Mouse (Mus musculus) heart, embryonic 10.5 days (tissue): Measurements from ENCODE around the gene Mrgprf. TPM values are rescaled to one million over a fixed set of nuclear protein-coding genes. Genes with fewer than 3 reads are reported as not detected.

ENCODE experiments used
- DNase-seq: peaks from one replicate; pipeline ENCODE4 v3.0.0-alpha.2; 2017; ENCODE audit warnings: low spot score
- H3K27ac ChIP-seq: fragments of 300-500 bp; sonication (generic); 2 replicates; pipeline ENCODE4 v1.5.1; 2016; ENCODE audit warnings: mild to moderate bottlenecking
- H3K27me3 ChIP-seq: fragments of 300-500 bp; sonication (generic); 2 replicates; pipeline ENCODE4 v1.6.1; 2016; ENCODE audit warnings: mild to moderate bottlenecking; ENCODE audit not compliant: poor library complexity, insufficient read depth, severe bottlenecking
- H3K36me3 ChIP-seq: fragments of 300-500 bp; sonication (generic); 2 replicates; pipeline ENCODE4 v1.6.1; 2016; ENCODE audit warnings: mild to moderate bottlenecking, moderate library complexity
- H3K4me1 ChIP-seq: fragments of 300-500 bp; sonication (generic); 2 replicates; pipeline ENCODE4 v1.6.1; 2016; ENCODE audit warnings: mild to moderate bottlenecking
- H3K4me3 ChIP-seq: fragments of 300-500 bp; sonication (generic); 2 replicates; pipeline ENCODE4 v1.5.1; 2016; ENCODE audit warnings: mild to moderate bottlenecking, moderate library complexity
- H3K9me3 ChIP-seq: fragments of 300-500 bp; sonication (generic); 2 replicates; pipeline ENCODE4 v1.6.1; 2016; ENCODE audit warnings: mild to moderate bottlenecking, moderate library complexity
- WGBS: fragments of 180-500 bp; shearing (Covaris S2); methylation state at CpG from one replicate; pipeline ENCODE4 v1.1.7; 2016; 5-methylcytosine and 5-hydroxymethylcytosine counted together
- polyA plus RNA-seq: library from polyadenylated mRNA; unstranded; fragments of >200 nt; fragmentation: Nextera tagmentation; extraction: Ambion mirVana; gene quantifications from 2 replicates; pipeline ENCODE4 v1.2.1, GENCODE M21; 2016

Mrgprf gene
- polyA plus RNA-seq, 1 experiment from 2014 or later = 0.21 TPM

GRCm38 (mm10) chr7:145304153-145304552 is 3.5 kb downstream of the Mrgprf start:
- Histone ChIP-seq H3K4me1 (peaks cover 35% of the 10 kb centered on the region), H3K27ac (no peak overlapping the region), H3K36me3 (no peaks in the 10 kb centered on the region), H3K27me3 (peaks cover 31% of the 10 kb centered on the region; the same call in 1 of the 2 replicates), H3K9me3 (no peaks in the 10 kb centered on the region), H3K4me3 (no peak overlapping the region)
- WGBS = 73% methylated on average over 2 of the region's 2 CpGs
- no peak for DNase-seq

GRCm38 (mm10) chr7:145307636-145308035 is 7.0 kb downstream of the Mrgprf start:
- 83% methylated on average over 10 of the region's 10 CpGs for WGBS
- Histone ChIP-seq H3K36me3 (no peaks in the 10 kb centered on the region), H3K27me3 (peaks cover 35% of the 10 kb centered on the region; the same call in 1 of the 2 replicates), H3K27ac (no peak overlapping the region), H3K4me1 (peaks cover 13% of the 10 kb centered on the region), H3K4me3 (no peak overlapping the region), H3K9me3 (no peaks in the 10 kb centered on the region)
- DNase-seq = no peak

DNA sequence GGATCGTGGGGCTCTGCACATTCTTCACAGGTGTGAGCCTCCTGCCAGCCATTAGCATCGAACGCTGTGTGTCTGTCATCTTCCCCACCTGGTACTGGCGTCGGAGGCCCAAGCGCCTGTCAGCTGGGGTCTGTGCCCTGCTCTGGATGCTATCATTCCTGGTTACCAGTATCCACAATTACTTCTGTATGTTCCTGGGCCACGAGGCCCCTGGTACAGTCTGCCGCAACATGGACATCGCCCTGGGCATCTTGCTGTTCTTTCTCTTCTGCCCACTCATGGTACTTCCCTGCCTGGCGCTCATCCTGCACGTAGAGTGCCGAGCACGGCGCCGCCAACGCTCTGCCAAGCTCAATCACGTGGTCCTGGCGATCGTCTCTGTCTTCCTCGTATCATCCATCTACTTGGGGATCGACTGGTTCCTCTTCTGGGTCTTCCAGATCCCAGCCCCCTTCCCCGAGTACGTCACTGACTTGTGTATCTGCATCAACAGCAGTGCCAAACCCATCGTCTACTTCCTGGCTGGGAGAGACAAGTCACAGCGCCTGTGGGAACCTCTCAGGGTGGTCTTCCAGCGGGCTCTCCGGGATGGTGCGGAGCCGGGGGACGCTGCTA is 7.5 kb downstream of the Mrgprf start:
- H3K36me3 ChIP-seq = no peaks in the 10 kb centered on the region
- H3K4me3 ChIP-seq = no peak overlapping the region
- H3K9me3 ChIP-seq = no peaks in the 10 kb centered on the region
- peaks cover 35% of the 10 kb centered on the region; the same call in 1 of the 2 replicates for H3K27me3 ChIP-seq
- peak; percentile 72 for DNase-seq
- no peak overlapping the region for H3K27ac ChIP-seq
- H3K4me1 ChIP-seq = peaks cover 8% of the 10 kb centered on the region
- 64% methylated on average over 30 of the region's 30 CpGs for WGBS

DNA sequence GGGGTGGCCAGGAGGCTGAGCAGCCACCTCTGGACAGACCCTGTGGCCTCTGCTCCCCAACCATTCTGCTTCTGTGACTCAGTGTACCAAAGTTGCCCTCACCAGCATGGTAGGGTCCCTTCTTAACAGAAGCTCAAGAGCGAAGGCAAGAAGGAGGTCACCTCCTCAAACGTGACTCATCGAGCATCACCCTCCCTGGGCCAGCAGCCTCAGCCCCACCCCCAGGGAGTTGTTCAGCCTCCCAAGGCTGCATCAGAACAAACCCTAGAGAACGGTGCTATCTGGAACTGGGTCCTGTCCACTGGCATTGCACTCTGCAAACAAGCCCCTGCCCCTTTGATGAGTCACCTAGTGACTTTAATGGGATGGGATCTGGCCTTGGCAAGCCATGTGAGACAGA is 8.2 kb downstream of the Mrgprf start:
- Histone ChIP-seq H3K4me3 (no peak overlapping the region), H3K4me1 (peaks cover 5% of the 10 kb centered on the region; the same call in 1 of the 2 replicates), H3K27ac (no peak overlapping the region), H3K36me3 (no peaks in the 10 kb centered on the region), H3K9me3 (no peaks in the 10 kb centered on the region), H3K27me3 (peaks cover 35% of the 10 kb centered on the region; the same call in 1 of the 2 replicates)
- 55% methylated on average over 4 of the region's 4 CpGs for WGBS
- DNase-seq = peak; percentile 72

GRCm38 (mm10) chr7:145309877-145310276 is 9.2 kb downstream of the Mrgprf start:
- Histone ChIP-seq H3K9me3 (no peaks in the 10 kb centered on the region), H3K36me3 (no peaks in the 10 kb centered on the region), H3K4me3 (no peak overlapping the region), H3K27me3 (peaks cover 27% of the 10 kb centered on the region; the same call in 1 of the 2 replicates), H3K27ac (no peak overlapping the region), H3K4me1 (peaks cover 5% of the 10 kb centered on the region; the same call in 1 of the 2 replicates)
- 78% methylated on average over 1 of the region's 1 CpGs for WGBS
- DNase-seq = no peak

DNA sequence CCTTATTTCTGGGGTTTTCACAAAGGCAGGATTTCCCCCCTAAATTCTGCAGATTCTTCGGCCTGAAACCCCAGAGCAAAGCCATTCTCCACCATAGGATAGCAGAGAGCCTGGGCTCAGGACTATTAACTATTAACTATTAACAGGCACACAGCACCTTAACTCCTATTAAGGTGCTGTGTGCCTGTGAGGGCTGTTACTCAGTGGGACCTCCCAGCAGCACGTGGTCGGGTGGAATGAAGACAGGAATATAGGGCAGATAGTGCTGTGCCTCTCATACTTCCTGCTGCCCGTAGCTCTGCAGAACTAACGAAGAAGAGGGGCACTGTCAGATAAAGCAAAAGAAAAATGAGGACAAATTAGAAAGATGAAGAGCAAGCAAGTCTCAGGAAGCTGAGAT is 9.9 kb downstream of the Mrgprf start:
- H3K4me1 ChIP-seq = peaks cover 5% of the 10 kb centered on the region; the same call in 1 of the 2 replicates
- no peaks in the 10 kb centered on the region for H3K36me3 ChIP-seq
- no peak overlapping the region for H3K4me3 ChIP-seq
- WGBS = 66% methylated on average over 5 of the region's 5 CpGs
- no peaks in the 10 kb centered on the region for H3K9me3 ChIP-seq
- H3K27ac ChIP-seq = no peak overlapping the region
- H3K27me3 ChIP-seq = peaks cover 30% of the 10 kb centered on the region; the same call in 1 of the 2 replicates
- no peak for DNase-seq

- no peaks in the 10 kb centered on the region for H3K9me3 ChIP-seq
- no peak overlapping the region for H3K27ac ChIP-seq
- no peaks in the 10 kb centered on the region for H3K36me3 ChIP-seq
- DNase-seq = no peak
- peaks cover 31% of the 10 kb centered on the region; the same call in 1 of the 2 replicates for H3K27me3 ChIP-seq
- H3K4me1 ChIP-seq = peaks cover 5% of the 10 kb centered on the region; the same call in 1 of the 2 replicates
- no peak overlapping the region for H3K4me3 ChIP-seq
- 77% methylated on average over 3 of the region's 3 CpGs for WGBS
These were observed 11.5 kb downstream of the Mrgprf start for GRCm38 (mm10) chr7:145312137-145312536.

DNA sequence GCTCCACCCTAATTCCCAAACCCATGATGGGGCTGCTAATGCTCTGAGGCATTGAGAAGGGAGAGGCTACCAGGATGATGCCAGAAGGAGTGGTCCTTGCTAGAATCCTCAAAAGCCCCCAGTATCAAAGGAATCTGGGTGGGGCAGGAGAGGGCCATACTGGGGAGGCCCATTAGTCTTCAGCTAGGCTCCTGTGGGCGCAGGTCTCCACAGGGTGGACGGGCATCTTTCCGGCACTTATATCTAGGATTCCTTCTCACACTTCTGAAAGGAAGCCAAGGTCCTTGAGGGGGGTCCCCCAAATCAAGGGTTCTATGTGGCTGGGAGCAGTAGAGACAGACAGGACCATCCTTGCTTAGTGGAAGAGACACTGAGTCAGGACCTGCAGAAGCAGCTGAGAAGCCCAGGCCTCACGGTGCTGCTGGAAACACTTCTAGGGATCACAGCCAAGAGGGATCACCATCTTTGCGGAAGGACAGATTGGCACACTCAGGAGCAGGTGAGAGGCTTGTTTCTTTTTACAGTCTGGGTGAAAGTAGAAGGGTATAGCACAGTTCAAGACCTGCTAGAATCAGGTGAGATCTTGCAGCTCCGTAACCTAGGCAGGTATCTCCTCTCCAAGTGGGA is 14.3 kb downstream of the Mrgprf start, which contains the start of gene Mrgprd:
TSS of gene Mrgprd (plus strand) at position 51 of the 627 bp plus-strand sequence.
- DNase-seq = no peak
- H3K9me3 ChIP-seq = no peaks in the 10 kb centered on the region
- no peaks in the 10 kb centered on the region for H3K36me3 ChIP-seq
- H3K27ac ChIP-seq = no peak within 1 kb of the TSS
- H3K4me3 ChIP-seq = no peak within 1 kb of the TSS
- H3K4me1 ChIP-seq = no peaks in the 10 kb centered on the region
- WGBS = 82% methylated on average over 6 of the region's 6 CpGs
- peaks cover 11% of the 10 kb centered on the region; the same call in 1 of the 2 replicates for H3K27me3 ChIP-seq

- Histone ChIP-seq H3K4me1 (no peaks in the 10 kb centered on the region), H3K9me3 (no peaks in the 10 kb centered on the region), H3K36me3 (no peaks in the 10 kb centered on the region), H3K4me3 (no peak overlapping the region), H3K27me3 (0 out of 2 replicates have a peak, but pooled peaks cover 9% of the 10 kb centered on the region), H3K27ac (no peak overlapping the region)
- 72% methylated on average over 4 of the region's 4 CpGs for WGBS
- no peak for DNase-seq
These were observed 16.9 kb downstream of the Mrgprf start for GRCm38 (mm10) chr7:145317522-145317921.

GRCm38 (mm10) chr7:145319481-145319880 is 18.9 kb downstream of the Mrgprf start:
- Histone ChIP-seq H3K9me3 (no peaks in the 10 kb centered on the region), H3K36me3 (no peaks in the 10 kb centered on the region), H3K27ac (no peak overlapping the region), H3K4me1 (no peaks in the 10 kb centered on the region), H3K27me3 (0 out of 2 replicates have a peak, but pooled peaks cover 9% of the 10 kb centered on the region), H3K4me3 (no peak overlapping the region)
- WGBS = 67% methylated on average over 3 of the region's 3 CpGs
- DNase-seq = no peak

GRCm38 (mm10) chr7:145323607-145324006 is 23.0 kb downstream of the Mrgprf start:
- Histone ChIP-seq H3K4me3 (no peak overlapping the region), H3K27ac (no peak overlapping the region), H3K9me3 (no peaks in the 10 kb centered on the region), H3K4me1 (peaks cover 9% of the 10 kb centered on the region; the same call in 1 of the 2 replicates), H3K36me3 (no peaks in the 10 kb centered on the region), H3K27me3 (no peaks in the 10 kb centered on the region)
- 35% methylated on average over 4 of the region's 4 CpGs for WGBS
- no peak for DNase-seq

DNA sequence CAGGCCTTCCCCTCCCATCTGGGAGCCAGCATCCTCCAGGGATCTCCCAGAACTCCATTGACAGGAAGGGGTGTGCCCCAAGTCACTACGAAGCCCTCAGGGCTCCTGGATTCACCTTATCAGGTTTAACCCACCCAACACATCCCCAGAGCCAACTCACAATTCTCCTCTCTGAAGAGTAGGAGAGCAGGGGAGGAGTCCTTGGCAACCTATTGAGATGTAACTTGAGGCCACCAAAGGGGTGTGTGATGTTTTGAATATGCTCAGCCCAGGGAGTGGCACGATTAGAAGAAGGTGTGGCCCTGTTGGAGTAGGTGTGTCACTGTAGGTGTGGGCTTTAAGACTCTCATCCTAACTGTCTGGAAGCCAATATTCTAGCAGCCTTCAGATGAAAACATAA is 25.1 kb downstream of the Mrgprf start:
- no peaks in the 10 kb centered on the region for H3K27me3 ChIP-seq
- H3K27ac ChIP-seq = no peak overlapping the region
- no peaks in the 10 kb centered on the region for H3K36me3 ChIP-seq
- peaks cover 21% of the 10 kb centered on the region for H3K4me1 ChIP-seq
- 28% methylated on average over 2 of the region's 2 CpGs for WGBS
- no peak overlapping the region for H3K4me3 ChIP-seq
- DNase-seq = no peak
- H3K9me3 ChIP-seq = no peaks in the 10 kb centered on the region

DNA sequence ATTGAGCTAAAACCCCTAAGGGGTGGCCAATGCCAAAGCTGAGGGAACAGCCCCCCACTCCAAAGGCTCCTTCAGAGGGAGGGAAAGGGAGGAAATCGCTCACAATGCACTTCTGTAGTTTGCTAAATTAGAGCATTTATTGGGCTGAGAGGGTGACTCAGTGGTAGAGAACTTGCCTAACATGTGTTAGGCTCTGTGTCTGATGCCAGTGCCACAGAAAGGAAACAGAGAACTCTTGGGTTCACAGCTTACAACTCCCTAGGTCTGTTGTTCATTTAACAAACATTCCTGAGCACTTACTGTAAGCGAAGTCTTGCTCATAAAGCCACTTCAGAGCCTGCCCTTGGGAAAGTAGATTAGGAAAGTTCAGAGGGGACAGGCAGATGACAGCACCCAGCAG is 29.4 kb downstream of the Mrgprf start:
- Histone ChIP-seq H3K36me3 (no peaks in the 10 kb centered on the region), H3K4me3 (no peak overlapping the region), H3K27me3 (no peaks in the 10 kb centered on the region), H3K4me1 (peaks cover 27% of the 10 kb centered on the region), H3K27ac (peak overlapping the region; percentile 52; the same call in 1 of the 2 replicates), H3K9me3 (no peaks in the 10 kb centered on the region)
- DNase-seq = no peak
- 49% methylated on average over 2 of the region's 2 CpGs for WGBS
